Mouse (Mus musculus): ENCODE measurements around the gene Snx18. TPM values are rescaled to one million over a fixed set of nuclear protein-coding genes. Genes with fewer than 3 reads are reported as not detected.

The Snx18 gene
- polyA plus RNA-seq, 1 experiment from 2014 or later: 6.5 TPM

GRCm38 (mm10) chr13:113569526-113569925 is 48.8 kb downstream of the Snx18 start:
- Histone ChIP-seq H3K4me2 (ENCODE audit: low read length) (no peak overlapping the region), H3K36me3 (ENCODE audit: control insufficient read depth, insufficient read depth, low read length) (no peaks in the 10 kb centered on the region), H3K4me3 (ENCODE audit: low read depth, low read length) (no peak overlapping the region), H3K9me3 (replicated peaks; ENCODE audit: control insufficient read depth, low read length, poor library complexity, severe bottlenecking) (no peaks in the 10 kb centered on the region), H3K9ac (ENCODE audit: low read depth, low read length) (no peak overlapping the region), H3K4me1 (ENCODE audit: control insufficient read depth, insufficient read depth, low read length) (no peaks in the 10 kb centered on the region), H3K27me3 (ENCODE audit: control insufficient read depth, insufficient read depth, low read depth, low read length) (no peaks in the 10 kb centered on the region), H3K27ac (ENCODE audit: low read length) (no peak overlapping the region)
- 17% methylated on average over 2 of the region's 2 CpGs for WGBS
- no peak for ATAC-seq

GRCm38 (mm10) chr13:113566951-113567350 is 51.4 kb downstream of the Snx18 start:
- no peaks in the 10 kb centered on the region for H3K27me3 ChIP-seq (ENCODE audit: control insufficient read depth, insufficient read depth, low read depth, low read length)
- 80% methylated on average over 5 of the region's 5 CpGs for WGBS
- no peak overlapping the region for H3K4me2 ChIP-seq (ENCODE audit: low read length)
- H3K9ac ChIP-seq (ENCODE audit: low read depth, low read length): no peak overlapping the region
- no peaks in the 10 kb centered on the region for H3K4me1 ChIP-seq (ENCODE audit: control insufficient read depth, insufficient read depth, low read length)
- no peak for ATAC-seq
- H3K36me3 ChIP-seq (ENCODE audit: control insufficient read depth, insufficient read depth, low read length): no peaks in the 10 kb centered on the region
- no peak overlapping the region for H3K27ac ChIP-seq (ENCODE audit: low read length)
- H3K9me3 ChIP-seq (replicated peaks; ENCODE audit: control insufficient read depth, low read length, poor library complexity, severe bottlenecking): no peaks in the 10 kb centered on the region
- no peak overlapping the region for H3K4me3 ChIP-seq (ENCODE audit: low read depth, low read length)

- WGBS: 96% methylated on average over 7 of the region's 7 CpGs
- Histone ChIP-seq H3K4me3 (ENCODE audit: low read depth, low read length) (no peak overlapping the region), H3K27me3 (ENCODE audit: control insufficient read depth, insufficient read depth, low read depth, low read length) (no peaks in the 10 kb centered on the region), H3K4me1 (ENCODE audit: control insufficient read depth, insufficient read depth, low read length) (no peaks in the 10 kb centered on the region), H3K9me3 (replicated peaks; ENCODE audit: control insufficient read depth, low read length, poor library complexity, severe bottlenecking) (no peaks in the 10 kb centered on the region), H3K4me2 (ENCODE audit: low read length) (no peak overlapping the region), H3K36me3 (ENCODE audit: control insufficient read depth, insufficient read depth, low read length) (no peaks in the 10 kb centered on the region), H3K27ac (ENCODE audit: low read length) (no peak overlapping the region), H3K9ac (ENCODE audit: low read depth, low read length) (no peak overlapping the region)
- no peak for ATAC-seq
These were observed 52.0 kb downstream of the Snx18 start for GRCm38 (mm10) chr13:113566411-113566810.

- no peaks in the 10 kb centered on the region for H3K36me3 ChIP-seq (ENCODE audit: control insufficient read depth, insufficient read depth, low read length)
- 88% methylated on average over 9 of the region's 9 CpGs for WGBS
- H3K4me3 ChIP-seq (ENCODE audit: low read depth, low read length): no peak overlapping the region
- no peak overlapping the region for H3K4me2 ChIP-seq (ENCODE audit: low read length)
- H3K9me3 ChIP-seq (replicated peaks; ENCODE audit: control insufficient read depth, low read length, poor library complexity, severe bottlenecking): no peaks in the 10 kb centered on the region; the same call in 1 of the 2 replicates
- H3K27me3 ChIP-seq (ENCODE audit: control insufficient read depth, insufficient read depth, low read depth, low read length): no peaks in the 10 kb centered on the region
- no peaks in the 10 kb centered on the region for H3K4me1 ChIP-seq (ENCODE audit: control insufficient read depth, insufficient read depth, low read length)
- no peak for ATAC-seq
- no peak overlapping the region for H3K27ac ChIP-seq (ENCODE audit: low read length)
- H3K9ac ChIP-seq (ENCODE audit: low read depth, low read length): no peak overlapping the region
These were observed 58.7 kb downstream of the Snx18 start for GRCm38 (mm10) chr13:113559646-113560045.

GRCm38 (mm10) chr13:113556538-113556937 is 61.8 kb downstream of the Snx18 start:
- no peak overlapping the region for H3K9ac ChIP-seq (ENCODE audit: low read depth, low read length)

GRCm38 (mm10) chr13:113555226-113555625 is 63.1 kb downstream of the Snx18 start:
- ATAC-seq: no peak
- H3K9ac ChIP-seq (ENCODE audit: low read depth, low read length): no peak overlapping the region
- H3K9me3 ChIP-seq (replicated peaks; ENCODE audit: control insufficient read depth, low read length, poor library complexity, severe bottlenecking): no peaks in the 10 kb centered on the region
- no peak overlapping the region for H3K27ac ChIP-seq (ENCODE audit: low read length)
- H3K4me1 ChIP-seq (ENCODE audit: control insufficient read depth, insufficient read depth, low read length): no peaks in the 10 kb centered on the region
- no peaks in the 10 kb centered on the region for H3K27me3 ChIP-seq (ENCODE audit: control insufficient read depth, insufficient read depth, low read depth, low read length)
- 82% methylated on average over 2 of the region's 2 CpGs for WGBS
- H3K36me3 ChIP-seq (ENCODE audit: control insufficient read depth, insufficient read depth, low read length): no peaks in the 10 kb centered on the region
- H3K4me3 ChIP-seq (ENCODE audit: low read depth, low read length): no peak overlapping the region
- H3K4me2 ChIP-seq (ENCODE audit: low read length): no peak overlapping the region

More at GRCm38 (mm10) chr13:113556538-113556937, 61.8 kb downstream of the Snx18 start:
- Histone ChIP-seq H3K4me1 (ENCODE audit: control insufficient read depth, insufficient read depth, low read length) (no peaks in the 10 kb centered on the region), H3K36me3 (ENCODE audit: control insufficient read depth, insufficient read depth, low read length) (no peaks in the 10 kb centered on the region), H3K27ac (ENCODE audit: low read length) (no peak overlapping the region), H3K4me2 (ENCODE audit: low read length) (no peak overlapping the region), H3K27me3 (ENCODE audit: control insufficient read depth, insufficient read depth, low read depth, low read length) (no peaks in the 10 kb centered on the region), H3K4me3 (ENCODE audit: low read depth, low read length) (no peak overlapping the region), H3K9me3 (replicated peaks; ENCODE audit: control insufficient read depth, low read length, poor library complexity, severe bottlenecking) (no peaks in the 10 kb centered on the region; the same call in 1 of the 2 replicates)
- ATAC-seq: no peak

GRCm38 (mm10) chr13:113553603-113554230 is 64.6 kb downstream of the Snx18 start:
- H3K9me3 ChIP-seq (replicated peaks; ENCODE audit: control insufficient read depth, low read length, poor library complexity, severe bottlenecking): no peaks in the 10 kb centered on the region
- WGBS: 82% methylated on average over 5 of the region's 5 CpGs
- no peak for ATAC-seq
- H3K4me2 ChIP-seq (ENCODE audit: low read length): no peak overlapping the region
- H3K27me3 ChIP-seq (ENCODE audit: control insufficient read depth, insufficient read depth, low read depth, low read length): no peaks in the 10 kb centered on the region
- no peak overlapping the region for H3K27ac ChIP-seq (ENCODE audit: low read length)
- H3K4me3 ChIP-seq (ENCODE audit: low read depth, low read length): no peak overlapping the region
- no peak overlapping the region for H3K9ac ChIP-seq (ENCODE audit: low read depth, low read length)
- H3K4me1 ChIP-seq (ENCODE audit: control insufficient read depth, insufficient read depth, low read length): no peaks in the 10 kb centered on the region
- H3K36me3 ChIP-seq (ENCODE audit: control insufficient read depth, insufficient read depth, low read length): no peaks in the 10 kb centered on the region

GRCm38 (mm10) chr13:113552341-113552740 is 66.0 kb downstream of the Snx18 start:
- Histone ChIP-seq H3K4me1 (ENCODE audit: control insufficient read depth, insufficient read depth, low read length) (no peaks in the 10 kb centered on the region), H3K4me3 (ENCODE audit: low read depth, low read length) (no peak overlapping the region), H3K27ac (ENCODE audit: low read length) (no peak overlapping the region), H3K9me3 (replicated peaks; ENCODE audit: control insufficient read depth, low read length, poor library complexity, severe bottlenecking) (no peaks in the 10 kb centered on the region), H3K4me2 (ENCODE audit: low read length) (no peak overlapping the region), H3K9ac (ENCODE audit: low read depth, low read length) (no peak overlapping the region), H3K27me3 (ENCODE audit: control insufficient read depth, insufficient read depth, low read depth, low read length) (no peaks in the 10 kb centered on the region), H3K36me3 (ENCODE audit: control insufficient read depth, insufficient read depth, low read length) (no peaks in the 10 kb centered on the region)
- ATAC-seq: no peak
- WGBS: 89% methylated on average over 1 of the region's 1 CpGs

- no peak overlapping the region for H3K27ac ChIP-seq (ENCODE audit: low read length)
These were observed 67.3 kb downstream of the Snx18 start for GRCm38 (mm10) chr13:113550866-113551565.

More at GRCm38 (mm10) chr13:113550866-113551565, 67.3 kb downstream of the Snx18 start:
- no peaks in the 10 kb centered on the region for H3K36me3 ChIP-seq (ENCODE audit: control insufficient read depth, insufficient read depth, low read length)
- WGBS: 68% methylated on average over 8 of the region's 8 CpGs
- no peak overlapping the region for H3K9ac ChIP-seq (ENCODE audit: low read depth, low read length)
- no peaks in the 10 kb centered on the region for H3K27me3 ChIP-seq (ENCODE audit: control insufficient read depth, insufficient read depth, low read depth, low read length)
- no peak overlapping the region for H3K4me2 ChIP-seq (ENCODE audit: low read length)
- no peaks in the 10 kb centered on the region for H3K9me3 ChIP-seq (replicated peaks; ENCODE audit: control insufficient read depth, low read length, poor library complexity, severe bottlenecking)
- no peak overlapping the region for H3K4me3 ChIP-seq (ENCODE audit: low read depth, low read length)
- no peak for ATAC-seq
- no peaks in the 10 kb centered on the region for H3K4me1 ChIP-seq (ENCODE audit: control insufficient read depth, insufficient read depth, low read length)

Measured in midbrain, embryonic 16.5 days (tissue).